30 mouse cellular contexts compared by ENCODE assay signal in the genomic region with DNA sequence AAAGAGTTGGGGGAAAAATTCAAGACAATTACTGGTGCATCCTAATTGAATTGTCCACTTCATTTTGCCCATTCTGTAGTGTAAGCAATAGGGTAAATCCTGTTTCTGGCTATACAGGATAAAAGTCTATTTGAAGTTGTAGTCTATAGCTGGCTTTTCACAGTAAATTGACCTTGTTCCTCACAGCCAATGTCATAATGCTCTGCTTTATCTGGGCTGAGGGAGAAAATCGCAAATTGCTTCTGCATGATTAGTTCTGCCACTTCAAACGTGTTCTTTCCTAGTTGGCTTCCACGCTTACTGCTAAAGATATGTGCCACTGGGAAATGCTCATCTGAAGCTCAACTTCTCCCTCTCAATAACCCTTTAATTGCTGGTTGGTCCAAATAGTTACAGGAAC.
A peak's percentile ranks its signal among the peaks of the same experiment; 100 is the strongest.
DNase-seq lines count a peak whose midpoint lies in the region; ATAC-seq lines count a peak whose summit lies in the region.
"Had no signal": no experiment of that assay in that cellular context is flagged by ENCODE, and none has a peak within 500 bp of the region (broad histone marks: within the 10 kb centered on the region; RNA-seq: fewer than 3 reads in every experiment).

No protein-coding gene starts in this region.

- no peaks in the 10 kb centered on the region for H3K9me3 ChIP-seq in embryonic facial prominence, embryonic 11.5 days (replicated peaks; ENCODE audit: control insufficient read depth, low read length)
- H3K9me3 ChIP-seq in embryonic facial prominence, embryonic 10.5 days: no peaks in the 10 kb centered on the region
- no peaks in the 10 kb centered on the region for H3K9me3 ChIP-seq in midbrain, embryonic 12.5 days
- H3K9me3 ChIP-seq in midbrain, embryonic 16.5 days (replicated peaks; ENCODE audit: control insufficient read depth, low read length, poor library complexity, severe bottlenecking): no peaks in the 10 kb centered on the region
- H3K9me3 ChIP-seq in midbrain, embryonic 15.5 days: no peaks in the 10 kb centered on the region
- H3K9me3 ChIP-seq: embryonic facial prominence, embryonic 15.5 days; heart, embryonic 13.5 days; hindbrain, embryonic 15.5 days; liver, embryonic 12.5 days had no signal

- 5% methylated on average over 3 of the region's 3 CpGs for WGBS in embryonic facial prominence, embryonic 11.5 days
- WGBS in embryonic facial prominence, embryonic 10.5 days: 16% methylated on average over 3 of the region's 3 CpGs
- 2% methylated on average over 3 of the region's 3 CpGs for WGBS in midbrain, embryonic 12.5 days
- 1% methylated on average over 3 of the region's 3 CpGs for WGBS in midbrain, embryonic 16.5 days
- 3% methylated on average over 3 of the region's 3 CpGs for WGBS in midbrain, embryonic 15.5 days

- H3K27me3 ChIP-seq in embryonic facial prominence, embryonic 11.5 days (ENCODE audit: control insufficient read depth, insufficient read depth, low read length): no peaks in the 10 kb centered on the region
- peaks cover 6% of the 10 kb centered on the region; the same call in 1 of the 2 replicates for H3K27me3 ChIP-seq in embryonic facial prominence, embryonic 10.5 days (replicated peaks; ENCODE audit: low read depth, poor library complexity, severe bottlenecking)
- peaks cover 20% of the 10 kb centered on the region for H3K27me3 ChIP-seq in midbrain, embryonic 12.5 days
- no peaks in the 10 kb centered on the region; the same call in 1 of the 2 replicates for H3K27me3 ChIP-seq in midbrain, embryonic 16.5 days (ENCODE audit: control insufficient read depth, insufficient read depth, low read depth, low read length)
- H3K27me3 ChIP-seq in midbrain, embryonic 15.5 days (replicated peaks): no peaks in the 10 kb centered on the region
- H3K27me3 ChIP-seq: embryonic facial prominence, embryonic 15.5 days; hindbrain, embryonic 15.5 days; liver, embryonic 12.5 days; megakaryocyte, embryonic 14.5 days; Patski had no signal

- no peak for ATAC-seq in embryonic facial prominence, embryonic 11.5 days (replicated peaks; ENCODE audit: insufficient number of reproducible peaks, low FRiP score, low TSS enrichment, low read depth)
- ATAC-seq in midbrain, embryonic 12.5 days (ENCODE audit: low FRiP score, low read depth): peak; percentile 58; the same call in 1 of the 2 replicates
- ATAC-seq in midbrain, embryonic 16.5 days: no peak
- 0 out of 2 replicates have a peak, but pooled peaks have one; percentile 20 for ATAC-seq in midbrain, embryonic 15.5 days (replicated peaks)
- ATAC-seq: forebrain, embryonic 16.5 days; liver, embryonic 12.5 days; liver, postnatal 0 days; Patski had no signal

- DNase-seq in embryonic facial prominence, embryonic 11.5 days (ENCODE audit: low spot score): peak; percentile 9
- no peak for DNase-seq in embryonic facial prominence, embryonic 10.5 days (ENCODE audit: low spot score)
- DNase-seq in heart, adult 9 months (ENCODE audit: low spot score in 2 of 2): no peak
- DNase-seq in ovary, adult 18-20 months (ENCODE audit: low spot score): no peak
- DNase-seq: adrenal gland, postnatal 10 days; cerebellum, adult 11-12 months; cerebellum, adult 9-11 months; gastrocnemius, adult 2 months; gastrocnemius, postnatal 36 days; heart, adult 18-20 months; heart, postnatal 10 days; kidney, adult 2 months; kidney, postnatal 4 days; layer of hippocampus, postnatal 36 days; left cerebral cortex, postnatal 4 days; liver, postnatal 0 days; lung, postnatal 4 days; thymus, adult 2 months; thymus, postnatal 36 days had no signal

- no peak overlapping the region for H3K4me3 ChIP-seq in embryonic facial prominence, embryonic 11.5 days (ENCODE audit: low read depth, low read length)
- H3K4me3 ChIP-seq in embryonic facial prominence, embryonic 10.5 days: no peak overlapping the region
- H3K4me3 ChIP-seq in midbrain, embryonic 12.5 days: no peak overlapping the region
- no peak overlapping the region for H3K4me3 ChIP-seq in midbrain, embryonic 16.5 days (ENCODE audit: low read depth, low read length)
- H3K4me3 ChIP-seq in midbrain, embryonic 15.5 days: no peak overlapping the region
- H3K4me3 ChIP-seq: embryonic facial prominence, embryonic 15.5 days; gastrocnemius, adult 2 months; heart, embryonic 13.5 days; hindbrain, embryonic 15.5 days; liver, embryonic 12.5 days; megakaryocyte, embryonic 14.5 days had no signal

- no peak overlapping the region for H3K4me2 ChIP-seq in embryonic facial prominence, embryonic 11.5 days (ENCODE audit: low read depth, low read length)
- H3K4me2 ChIP-seq in midbrain, embryonic 12.5 days (replicated peaks): no peak overlapping the region
- H3K4me2 ChIP-seq in midbrain, embryonic 16.5 days (ENCODE audit: low read length): no peak overlapping the region
- no peak overlapping the region for H3K4me2 ChIP-seq in midbrain, embryonic 15.5 days
- H3K4me2 ChIP-seq: embryonic facial prominence, embryonic 15.5 days; heart, embryonic 13.5 days; hindbrain, embryonic 15.5 days; liver, embryonic 12.5 days had no signal

- no peak overlapping the region for H3K9ac ChIP-seq in embryonic facial prominence, embryonic 11.5 days (replicated peaks; ENCODE audit: low read length)
- no peak overlapping the region for H3K9ac ChIP-seq in midbrain, embryonic 12.5 days (replicated peaks)
- H3K9ac ChIP-seq in midbrain, embryonic 16.5 days (ENCODE audit: low read depth, low read length): no peak overlapping the region
- no peak overlapping the region for H3K9ac ChIP-seq in midbrain, embryonic 15.5 days
- H3K9ac ChIP-seq: embryonic facial prominence, embryonic 15.5 days; heart, embryonic 13.5 days; hindbrain, embryonic 15.5 days; liver, embryonic 12.5 days; liver, postnatal 0 days had no signal

- H3K27ac ChIP-seq in embryonic facial prominence, embryonic 11.5 days (replicated peaks; ENCODE audit: low read depth, low read length): no peak overlapping the region
- no peak overlapping the region for H3K27ac ChIP-seq in embryonic facial prominence, embryonic 10.5 days (replicated peaks)
- H3K27ac ChIP-seq in midbrain, embryonic 12.5 days (replicated peaks): no peak overlapping the region
- H3K27ac ChIP-seq in midbrain, embryonic 16.5 days (ENCODE audit: low read length): no peak overlapping the region
- H3K27ac ChIP-seq in midbrain, embryonic 15.5 days: no peak overlapping the region
- H3K27ac ChIP-seq: embryonic facial prominence, embryonic 15.5 days; gastrocnemius, adult 2 months; heart, embryonic 13.5 days; hindbrain, embryonic 15.5 days; liver, embryonic 12.5 days had no signal

- no peaks in the 10 kb centered on the region for H3K4me1 ChIP-seq in embryonic facial prominence, embryonic 11.5 days (ENCODE audit: control insufficient read depth, insufficient read depth, low read length)
- H3K4me1 ChIP-seq in embryonic facial prominence, embryonic 10.5 days: peaks cover 3% of the 10 kb centered on the region; the same call in 1 of the 2 replicates
- H3K4me1 ChIP-seq in midbrain, embryonic 12.5 days: no peaks in the 10 kb centered on the region
- H3K4me1 ChIP-seq in midbrain, embryonic 16.5 days (ENCODE audit: control insufficient read depth, insufficient read depth, low read length): no peaks in the 10 kb centered on the region
- H3K4me1 ChIP-seq in midbrain, embryonic 15.5 days: no peaks in the 10 kb centered on the region
- H3K4me1 ChIP-seq: embryonic facial prominence, embryonic 15.5 days; hindbrain, embryonic 15.5 days; liver, embryonic 12.5 days; megakaryocyte, embryonic 14.5 days had no signal

- H3K36me3 ChIP-seq in embryonic facial prominence, embryonic 11.5 days (replicated peaks; ENCODE audit: control insufficient read depth, insufficient read depth, low read depth, low read length): no peaks in the 10 kb centered on the region
- H3K36me3 ChIP-seq in embryonic facial prominence, embryonic 10.5 days (replicated peaks): no peaks in the 10 kb centered on the region
- no peaks in the 10 kb centered on the region for H3K36me3 ChIP-seq in midbrain, embryonic 12.5 days
- H3K36me3 ChIP-seq in midbrain, embryonic 16.5 days (ENCODE audit: control insufficient read depth, insufficient read depth, low read length): no peaks in the 10 kb centered on the region
- no peaks in the 10 kb centered on the region for H3K36me3 ChIP-seq in midbrain, embryonic 15.5 days (replicated peaks)
- H3K36me3 ChIP-seq: embryonic facial prominence, embryonic 15.5 days; G1E; heart, embryonic 13.5 days; hindbrain, embryonic 15.5 days; liver, embryonic 12.5 days had no signal

Comparison
In these comparisons a context has a peak if more than half of its experiments do, and no peak if none do; other contexts are left out.
1. ATAC-seq: peak in midbrain, embryonic 12.5 days (single experiment) and midbrain, embryonic 15.5 days (single experiment); none in embryonic facial prominence, embryonic 11.5 days (single experiment) and midbrain, embryonic 16.5 days (single experiment).